Mouse (Mus musculus): ENCODE results near the gene Olfr1402. TPM values are rescaled to one million over a fixed set of nuclear protein-coding genes. Genes with fewer than 3 reads are reported as not detected.

Olfr1402 gene
- total RNA-seq (2021), result not detected

DNA sequence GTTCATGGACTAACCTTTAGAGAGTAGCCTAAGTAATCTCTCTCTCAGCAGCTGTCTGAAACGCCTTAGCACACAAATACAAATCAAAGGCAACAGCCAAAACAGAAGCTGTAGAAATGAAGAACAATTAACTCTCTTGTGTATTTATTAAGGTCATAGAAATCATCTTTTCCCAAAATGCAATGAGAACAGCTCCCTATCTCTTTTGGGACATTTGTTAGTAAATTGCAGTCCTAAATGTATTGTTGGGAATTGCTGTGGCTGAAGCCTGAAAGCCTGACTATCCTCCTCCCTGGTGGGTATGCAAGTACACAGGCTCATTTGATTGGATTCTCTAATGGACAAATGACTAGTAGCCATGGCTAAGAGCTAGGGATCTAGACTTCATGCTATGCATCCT is at the start of gene Olfr1402:
Olfr1402 (minus strand) TSS at position 101 of the 400 bp plus-strand sequence.
- DNase-seq (ENCODE audit: extremely low spot score in 1 of 2, low spot score in 1 of 2), result no peak

GRCm38 (mm10) chr3:97455286-97455685 is 33.5 kb upstream of the Olfr1402 start:
- DNase-seq (ENCODE audit: extremely low spot score in 1 of 2, low spot score in 1 of 2), result no peak

GRCm38 (mm10) chr3:97438619-97439018 is 16.8 kb upstream of the Olfr1402 start:
- no peak for DNase-seq (ENCODE audit: extremely low spot score in 1 of 2, low spot score in 1 of 2)

GRCm38 (mm10) chr3:97394289-97394688 is 27.5 kb downstream of the Olfr1402 start:
- DNase-seq (ENCODE audit: extremely low spot score in 1 of 2, low spot score in 1 of 2), result peak in 1 of 2 experiments; percentile 24

DNA sequence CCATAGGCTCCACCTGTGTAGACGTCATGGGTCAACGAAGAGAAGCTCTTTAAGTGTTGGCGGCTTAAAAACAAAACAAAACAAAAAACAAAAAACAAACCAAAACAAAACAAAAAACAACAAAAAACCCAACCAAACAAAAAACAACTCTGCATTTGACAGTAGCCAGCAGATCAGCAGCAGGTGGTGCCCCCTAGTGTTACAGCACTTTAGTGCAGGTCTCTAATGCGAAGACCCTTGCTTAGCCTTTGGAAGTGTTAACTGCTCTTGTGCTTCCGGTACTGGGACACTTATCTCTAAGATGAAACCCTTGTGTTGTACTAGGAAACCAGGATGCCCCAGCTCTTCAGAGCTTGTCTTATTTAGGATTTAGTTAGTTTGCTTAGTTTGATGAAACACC is 28.7 kb downstream of the Olfr1402 start:
- DNase-seq (ENCODE audit: extremely low spot score in 1 of 2, low spot score in 1 of 2), result peak in 1 of 2 experiments; percentile 35

GRCm38 (mm10) chr3:97370382-97370781 is 51.4 kb downstream of the Olfr1402 start:
- DNase-seq (ENCODE audit: extremely low spot score in 1 of 2, low spot score in 1 of 2), result no peak

DNA sequence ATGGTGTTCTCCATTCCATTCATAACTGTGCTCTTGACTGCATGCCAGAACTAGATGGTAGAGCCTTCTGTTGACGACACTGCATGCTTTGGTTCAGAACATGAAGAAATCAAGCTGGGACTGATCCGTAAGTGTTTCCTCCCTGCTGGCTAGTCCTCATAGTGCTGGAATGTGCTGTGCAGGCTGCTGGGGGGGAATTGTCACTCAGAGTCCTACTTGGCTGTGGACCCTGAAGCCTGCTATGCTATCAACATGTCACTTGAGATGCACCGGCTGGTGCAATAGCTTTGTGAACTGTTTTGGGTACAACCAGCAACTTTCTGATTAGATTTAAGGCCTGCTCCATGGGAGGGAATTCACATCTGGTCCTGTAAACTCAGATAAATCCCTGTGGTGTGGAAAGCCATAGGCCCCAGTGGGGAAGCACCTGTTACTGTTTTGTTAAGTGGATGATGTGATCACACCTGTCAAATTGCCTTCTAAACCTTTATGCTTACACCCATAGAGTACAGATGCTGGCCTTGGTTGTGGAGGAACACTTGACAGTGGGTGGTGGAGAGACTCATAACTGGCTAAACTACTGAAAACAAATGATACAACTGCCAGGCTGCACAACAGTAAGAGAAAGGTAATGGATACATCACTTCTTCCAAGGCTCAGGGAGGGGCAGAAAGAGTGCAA is 58.3 kb downstream of the Olfr1402 start:
- DNase-seq (ENCODE audit: extremely low spot score in 1 of 2, low spot score in 1 of 2), result no peak

- no peak for DNase-seq (ENCODE audit: extremely low spot score in 1 of 2, low spot score in 1 of 2)
Observed at GRCm38 (mm10) chr3:97358448-97358847, 63.4 kb downstream of the Olfr1402 start.

Other genes with a start within 250 kb of the Olfr1402 start
- gene Bcl9, start 124.1 kb downstream of the Olfr1402 start, total RNA-seq (2021), result 10 to 100 TPM; 49.3 to 69.1 TPM
- gene Chd1l, start 188.2 kb upstream of the Olfr1402 start, total RNA-seq (2021), result 10 to 100 TPM in 1 of 2 experiments, 1 to 10 TPM in 1; 9.6 to 10.3 TPM
- gene Fmo5, start 206.8 kb upstream of the Olfr1402 start, total RNA-seq (2021), result 1 to 10 TPM; 3.7 to 4.4 TPM
- gene Prkab2, start 236.2 kb upstream of the Olfr1402 start, total RNA-seq (2021), result 10 to 100 TPM; 31.1 to 35.3 TPM